Mouse (Mus musculus) erythroblast, embryonic 14.5 days (primary cell): ENCODE measurements around the gene Sh3bp1. TPM values are rescaled to one million over a fixed set of nuclear protein-coding genes. Genes with fewer than 3 reads are reported as not detected.

Source experiments
- H3K27me3 ChIP-seq: 2 replicates; pipeline ENCODE4 v1.6.1; 2012; ENCODE audit warnings: inconsistent platforms; ENCODE audit not compliant: control insufficient read depth
- H3K36me3 ChIP-seq: 2 replicates; pipeline ENCODE4 v1.6.1; 2012; ENCODE audit warnings: mild to moderate bottlenecking, inconsistent platforms; ENCODE audit not compliant: control insufficient read depth
- H3K4me1 ChIP-seq: 2 replicates; pipeline ENCODE4 v1.6.1; 2012; ENCODE audit warnings: inconsistent platforms; ENCODE audit not compliant: control insufficient read depth
- H3K4me3 ChIP-seq: replicated peaks from 2 replicates; pipeline ENCODE3; 2012; ENCODE audit warnings: moderate library complexity, mild to moderate bottlenecking, inconsistent platforms
- H3K9me3 ChIP-seq: 2 replicates; pipeline ENCODE4 v1.6.1; 2012; ENCODE audit warnings: low read length, inconsistent platforms, mixed read lengths; ENCODE audit not compliant: control insufficient read depth
- GATA1 ChIP-seq: IDR thresholded peaks from 2 replicates; pipeline ENCODE4 v1.6.1; 2012; ENCODE audit warnings: low read length, inconsistent platforms, mixed read lengths
- TAL1 ChIP-seq: IDR thresholded peaks from 3 replicates; pipeline ENCODE4 v1.6.1; 2012; ENCODE audit warnings: low read length, inconsistent platforms, mixed read lengths
- polyA plus RNA-seq: library from polyadenylated mRNA; stranded (reverse); fragments of >175 nt; gene quantifications from 2 replicates; pipeline ENCODE4 v1.2.3, GENCODE M21; 2012

Sh3bp1 gene
- polyA plus RNA-seq, 1 experiment = 13.6 TPM

DNA sequence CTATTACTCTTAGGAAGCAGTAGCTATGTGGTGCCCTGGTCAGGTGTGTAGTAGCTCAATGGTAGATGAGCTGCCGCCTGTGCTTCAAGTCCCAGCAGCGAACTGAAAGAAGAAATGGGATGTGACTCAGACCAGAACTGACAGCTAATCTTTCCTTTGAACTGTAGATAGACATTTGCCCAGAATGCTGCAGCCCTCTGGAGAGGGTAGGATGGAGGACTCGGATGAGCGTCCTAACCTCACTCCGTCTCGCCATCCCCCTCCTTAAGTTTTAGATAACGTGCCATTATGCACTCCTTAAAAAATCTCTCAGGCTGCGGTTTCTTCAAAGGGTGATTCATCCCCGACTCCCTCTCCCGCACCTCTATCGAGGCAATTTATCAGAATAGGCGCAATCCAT is 20.3 kb downstream of the Sh3bp1 start:
- Histone ChIP-seq H3K9me3 (peaks cover 5% of the 10 kb centered on the region), H3K4me1 (peaks cover 89% of the 10 kb centered on the region), H3K4me3 (no peak overlapping the region), H3K27me3 (no peaks in the 10 kb centered on the region), H3K36me3 (peaks cover 49% of the 10 kb centered on the region)
- TF ChIP-seq TAL1 (no peak), GATA1 (no peak)

DNA sequence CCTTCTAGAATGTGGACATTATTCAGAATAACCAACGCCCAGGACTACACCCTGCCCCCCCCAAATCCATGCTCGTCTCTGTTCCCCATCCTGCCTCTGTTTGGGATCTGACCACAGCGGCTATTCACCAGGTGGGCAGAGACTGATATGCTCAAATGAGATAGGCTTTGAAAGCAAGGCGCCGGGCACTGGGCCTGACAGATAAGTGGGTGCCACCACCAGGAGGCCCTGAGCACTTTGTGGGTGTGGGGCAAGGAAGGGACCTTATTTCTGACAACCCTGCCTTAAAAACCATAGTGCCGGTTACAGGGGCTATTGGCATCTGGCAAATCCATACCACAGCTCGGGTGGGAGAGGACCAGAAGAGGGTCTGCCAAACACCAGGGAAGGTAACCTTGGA is 23.1 kb downstream of the Sh3bp1 start:
- H3K27me3 ChIP-seq = no peaks in the 10 kb centered on the region
- peak overlapping the region; percentile 59 for H3K4me3 ChIP-seq
- H3K4me1 ChIP-seq = peaks cover 91% of the 10 kb centered on the region
- H3K36me3 ChIP-seq = peaks cover 36% of the 10 kb centered on the region
- H3K9me3 ChIP-seq = peaks cover 5% of the 10 kb centered on the region
- peak; percentile 88 for TF ChIP-seq TAL1
- TF ChIP-seq GATA1 = peak; percentile 90

GRCm38 (mm10) chr15:78923585-78923984 is 24.0 kb downstream of the Sh3bp1 start:
- Histone ChIP-seq H3K36me3 (peaks cover 28% of the 10 kb centered on the region), H3K4me1 (peaks cover 94% of the 10 kb centered on the region), H3K4me3 (peak overlapping the region; percentile 59), H3K27me3 (no peaks in the 10 kb centered on the region), H3K9me3 (peaks cover 5% of the 10 kb centered on the region)
- TF ChIP-seq GATA1 (peak; percentile 44; the same call in 1 of the 2 replicates), TAL1 (no peak)

DNA sequence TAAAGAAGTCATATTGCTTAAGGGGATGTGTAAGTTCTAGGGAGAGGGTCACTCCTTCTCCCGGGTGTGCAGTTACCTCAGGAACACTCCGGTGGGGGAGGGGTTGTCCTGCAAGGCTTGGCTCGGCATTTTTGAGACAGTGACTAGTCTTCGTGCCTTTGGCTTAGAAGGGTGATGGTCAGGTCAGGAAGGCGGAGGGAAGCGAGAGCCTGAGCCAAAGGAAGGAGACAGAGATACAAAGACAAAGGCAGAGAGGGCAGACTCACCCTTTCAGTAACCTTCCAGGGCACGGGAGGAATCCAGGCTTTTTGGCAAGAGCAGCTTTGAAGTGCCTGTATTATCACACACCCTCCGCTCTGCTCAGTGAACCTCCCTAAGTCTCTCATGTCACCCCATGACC is 25.6 kb downstream of the Sh3bp1 start:
- TF ChIP-seq GATA1 = no peak
- no peak for TF ChIP-seq TAL1
- peaks cover 5% of the 10 kb centered on the region for H3K9me3 ChIP-seq
- no peaks in the 10 kb centered on the region for H3K27me3 ChIP-seq
- peak overlapping the region; percentile 1 for H3K4me3 ChIP-seq
- H3K36me3 ChIP-seq = peaks cover 25% of the 10 kb centered on the region
- H3K4me1 ChIP-seq = peaks cover 93% of the 10 kb centered on the region

DNA sequence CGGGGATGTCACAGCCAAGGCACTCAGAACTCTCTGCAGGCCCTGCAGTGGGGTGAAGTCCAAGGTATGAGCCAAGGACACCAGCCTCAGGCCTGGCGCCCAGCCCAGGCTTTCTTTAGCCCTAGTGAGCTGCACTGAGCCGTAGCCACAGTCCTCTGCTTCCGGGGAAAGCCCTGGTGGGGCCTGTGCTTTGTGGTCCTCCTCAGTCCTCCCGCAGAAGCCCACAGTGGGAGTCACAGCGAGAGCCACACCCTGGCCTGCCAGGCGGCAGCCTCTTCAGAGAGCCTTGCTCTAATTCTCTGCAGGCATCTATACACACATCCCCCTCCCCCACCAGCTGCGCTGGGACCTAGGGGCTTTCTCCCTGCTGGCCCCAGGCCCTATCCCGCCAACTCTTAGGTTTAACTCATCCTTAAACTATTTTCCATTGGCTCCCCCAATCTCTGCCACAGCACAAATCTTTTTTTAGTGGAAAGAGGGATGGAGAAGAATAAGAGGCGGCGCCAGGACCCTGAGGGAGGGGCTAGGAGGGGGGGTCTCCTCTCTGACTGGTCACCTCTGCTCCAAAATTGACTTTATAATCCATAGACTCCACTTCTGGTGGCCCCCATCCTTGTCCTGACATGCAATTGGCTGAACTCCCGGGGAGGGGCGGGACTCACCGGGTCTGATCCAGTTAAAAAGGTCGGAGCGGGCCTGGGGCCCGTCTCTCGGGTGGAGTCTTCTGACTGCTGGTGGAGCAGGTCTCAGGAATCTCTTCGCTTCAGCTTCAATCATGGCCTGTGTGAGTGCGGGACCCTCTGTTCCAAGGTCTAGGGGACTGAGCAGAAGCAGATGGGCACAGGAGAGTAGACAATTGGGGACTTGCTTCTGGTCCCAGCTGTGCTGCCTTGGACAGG is 26.7 kb downstream of the Sh3bp1 start, which contains the start of gene Lgals1:
Gene Lgals1, plus strand, starts transcription at position 705 of the 899 bp plus-strand sequence.
- TF ChIP-seq TAL1 (no peak), GATA1 (no peak)
- peaks cover 4% of the 10 kb centered on the region for H3K9me3 ChIP-seq

DNA sequence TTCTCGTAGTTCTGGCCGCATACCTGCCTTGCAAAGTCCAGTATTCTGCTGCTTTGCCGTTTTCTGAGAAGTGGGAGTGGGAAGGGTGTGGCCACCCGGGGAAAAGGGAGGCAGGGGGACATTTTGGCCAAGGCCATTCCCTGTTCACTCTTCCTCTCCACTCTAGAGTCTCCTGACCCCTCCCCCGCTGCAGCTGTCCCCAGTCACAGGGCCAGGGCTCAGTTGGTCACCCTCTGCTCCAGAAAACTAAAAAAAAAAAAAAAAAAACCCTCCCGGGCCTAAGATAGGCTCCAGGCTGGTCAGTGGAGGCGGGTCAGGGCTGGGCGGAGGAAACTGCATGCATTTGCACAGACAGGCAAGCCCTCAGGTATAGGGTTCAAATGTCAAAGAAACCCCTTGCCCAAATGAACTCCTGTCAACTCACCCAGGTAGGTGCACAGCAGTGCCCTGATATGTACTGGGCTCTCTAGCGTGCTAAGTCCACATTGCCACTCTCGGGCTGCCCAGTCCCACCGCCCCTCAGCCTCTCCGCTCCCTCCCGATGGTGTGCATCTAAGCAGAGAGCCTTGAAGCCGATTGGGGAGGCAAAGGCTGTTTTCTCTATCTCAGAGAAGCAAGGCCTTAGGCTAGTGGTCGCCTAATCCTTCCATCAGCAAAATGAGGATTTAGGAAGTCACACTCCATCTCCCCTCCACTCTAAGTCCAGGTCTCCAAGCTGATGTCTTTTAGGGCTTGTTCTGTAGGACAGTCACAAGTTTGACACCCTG is 27.6 kb downstream of the Sh3bp1 start:
- H3K9me3 ChIP-seq = no peaks in the 10 kb centered on the region
- H3K4me1 ChIP-seq = peaks cover 93% of the 10 kb centered on the region
- TF ChIP-seq GATA1 (no peak), TAL1 (no peak)
- H3K4me3 ChIP-seq = peak overlapping the region; percentile 61
- H3K36me3 ChIP-seq = peaks cover 25% of the 10 kb centered on the region
- no peaks in the 10 kb centered on the region for H3K27me3 ChIP-seq

More for the DNA sequence above, 26.7 kb downstream of the Sh3bp1 start, which contains the start of gene Lgals1:
- H3K36me3 ChIP-seq = peaks cover 29% of the 10 kb centered on the region
- H3K4me1 ChIP-seq = peaks cover 97% of the 10 kb centered on the region
- peak within 1 kb of the TSS; percentile 61 for H3K4me3 ChIP-seq
- no peaks in the 10 kb centered on the region for H3K27me3 ChIP-seq

GRCm38 (mm10) chr15:78927788-78928457 is 28.4 kb downstream of the Sh3bp1 start:
- Histone ChIP-seq H3K36me3 (peaks cover 25% of the 10 kb centered on the region), H3K27me3 (no peaks in the 10 kb centered on the region), H3K4me3 (peak overlapping the region; percentile 61), H3K4me1 (peaks cover 90% of the 10 kb centered on the region), H3K9me3 (no peaks in the 10 kb centered on the region)
- TF ChIP-seq GATA1 = no peak

- H3K36me3 ChIP-seq = peaks cover 25% of the 10 kb centered on the region
- H3K9me3 ChIP-seq = no peaks in the 10 kb centered on the region
- H3K4me1 ChIP-seq = peaks cover 90% of the 10 kb centered on the region
- H3K4me3 ChIP-seq = peak overlapping the region; percentile 61
- H3K27me3 ChIP-seq = no peaks in the 10 kb centered on the region
- TF ChIP-seq GATA1 (no peak), TAL1 (no peak)
Measured at GRCm38 (mm10) chr15:78928539-78928938, 29.0 kb downstream of the Sh3bp1 start.

DNA sequence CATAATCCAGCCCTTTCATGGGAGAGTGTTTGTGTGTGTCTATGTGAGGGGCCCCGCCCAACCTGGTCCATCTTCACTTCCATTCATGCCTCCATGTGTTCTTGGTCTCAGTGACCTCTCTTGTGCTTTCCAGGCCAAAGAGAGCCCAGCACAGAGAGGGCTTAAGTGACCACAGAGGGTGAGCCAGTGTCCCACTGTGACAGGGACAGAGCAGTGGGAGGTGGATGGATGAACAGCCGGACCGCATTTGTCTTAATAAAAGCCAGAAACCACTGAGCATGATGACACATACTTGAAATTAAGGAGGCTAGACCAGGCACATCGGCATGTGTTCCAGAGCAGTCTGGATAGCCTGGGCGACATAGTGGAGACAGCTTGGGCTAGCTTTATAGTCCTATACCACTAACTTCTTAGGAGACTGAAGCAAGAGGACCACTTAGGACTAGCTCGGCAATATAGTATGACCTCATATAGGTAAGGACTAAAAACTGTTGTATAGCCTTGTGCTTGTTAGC is 30.7 kb downstream of the Sh3bp1 start:
- Histone ChIP-seq H3K27me3 (no peaks in the 10 kb centered on the region), H3K36me3 (peaks cover 22% of the 10 kb centered on the region), H3K9me3 (no peaks in the 10 kb centered on the region), H3K4me3 (no peak overlapping the region), H3K4me1 (peaks cover 82% of the 10 kb centered on the region)
- no peak for TF ChIP-seq TAL1
- no peak for TF ChIP-seq GATA1
